Mouse (Mus musculus) frontal cortex, postnatal 14 days (tissue): ENCODE data around the gene Dnaja4.

ENCODE experiments used
- DNase-seq, 2 experiments: peaks; one replicate each; pipeline ENCODE4 v3.0.0; 2022; ENCODE audit warnings: low spot score in 2 of 2

Dnaja4 gene

GRCm38 (mm10) chr9:54751684-54752083, 53.0 kb downstream of the Dnaja4 start:
- no peak for DNase-seq

DNA sequence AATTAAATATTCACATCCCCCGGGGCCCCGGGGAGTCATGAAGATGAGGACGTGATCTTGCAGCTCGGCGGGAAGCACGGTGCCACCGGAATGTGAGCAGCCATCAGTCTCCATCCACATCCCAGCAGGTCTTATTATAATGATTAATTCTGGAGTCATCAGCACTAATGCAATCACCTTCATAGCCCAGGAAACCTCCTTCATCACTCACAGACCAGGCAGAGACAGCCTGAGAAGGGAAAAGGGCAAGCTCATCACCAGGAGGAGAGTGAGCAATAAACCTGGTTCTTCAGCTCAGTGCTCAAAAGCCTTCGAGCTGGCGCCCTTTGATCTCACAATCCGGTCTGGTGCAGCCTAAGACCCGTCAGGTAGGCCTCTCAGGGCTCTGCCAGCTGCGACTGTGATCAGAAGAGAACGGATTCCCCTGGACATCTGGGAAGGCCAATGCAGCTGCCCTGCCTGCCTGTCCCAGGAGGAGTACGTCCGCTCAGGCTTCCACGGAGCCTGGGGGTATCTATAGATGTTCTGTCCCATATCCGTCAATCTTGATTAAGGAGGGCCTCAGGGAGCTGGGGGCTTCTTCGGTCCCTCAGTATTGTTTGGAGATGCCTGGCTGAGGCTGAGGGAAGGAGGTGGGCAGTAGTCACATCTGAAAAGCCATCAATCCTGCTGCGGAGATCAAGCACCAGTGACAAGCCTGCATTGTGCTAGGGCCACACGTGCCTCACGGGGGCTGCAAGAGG, 53.7 kb downstream of the Dnaja4 start:
- DNase-seq: no peak

DNA sequence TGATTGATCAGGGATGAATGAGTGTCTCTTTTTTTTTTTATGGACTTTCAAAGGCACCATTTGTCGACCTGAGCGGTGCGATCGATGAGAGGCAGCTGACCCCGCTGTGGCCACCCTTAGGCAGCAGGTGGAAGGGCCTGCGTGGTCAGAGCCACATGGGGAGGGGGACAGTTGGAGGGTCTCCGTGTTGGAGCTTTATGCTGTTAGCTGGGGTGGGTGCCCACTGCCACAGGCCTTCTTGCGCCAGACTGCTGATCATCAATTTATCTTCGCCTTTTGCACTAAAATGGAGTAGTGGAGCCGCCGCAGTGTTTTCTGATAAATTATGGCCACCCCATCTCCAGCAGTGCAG, 54.2 kb downstream of the Dnaja4 start:
- no peak for DNase-seq

- DNase-seq: no peak
Observed at GRCm38 (mm10) chr9:54759592-54759991, 60.9 kb downstream of the Dnaja4 start.

DNA sequence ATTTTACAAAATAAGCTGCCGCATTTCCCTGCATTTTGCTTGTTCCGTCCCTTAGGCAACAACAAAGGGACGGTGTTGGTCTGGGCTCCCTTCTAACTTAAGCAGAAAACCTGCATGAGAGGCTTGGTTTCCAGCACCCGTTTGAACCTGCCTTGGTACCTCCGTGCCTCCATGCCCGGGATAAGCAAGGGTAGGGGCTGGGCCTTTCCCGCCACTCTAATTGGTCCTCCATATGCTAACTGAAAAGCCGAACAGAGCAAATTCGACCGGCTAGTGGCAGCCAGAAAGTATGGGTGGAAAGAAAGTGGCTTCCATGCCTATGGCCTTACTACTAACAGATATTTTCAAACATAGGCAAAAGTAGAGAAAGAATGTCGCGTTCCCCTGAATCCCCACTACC, 65.4 kb downstream of the Dnaja4 start:
- no peak for DNase-seq

- no peak for DNase-seq
Observed at GRCm38 (mm10) chr9:54764561-54765217, 66.0 kb downstream of the Dnaja4 start, which contains the start of gene Crabp1. Gene Crabp1, plus strand, starts transcription at chr9:54764748.

DNA sequence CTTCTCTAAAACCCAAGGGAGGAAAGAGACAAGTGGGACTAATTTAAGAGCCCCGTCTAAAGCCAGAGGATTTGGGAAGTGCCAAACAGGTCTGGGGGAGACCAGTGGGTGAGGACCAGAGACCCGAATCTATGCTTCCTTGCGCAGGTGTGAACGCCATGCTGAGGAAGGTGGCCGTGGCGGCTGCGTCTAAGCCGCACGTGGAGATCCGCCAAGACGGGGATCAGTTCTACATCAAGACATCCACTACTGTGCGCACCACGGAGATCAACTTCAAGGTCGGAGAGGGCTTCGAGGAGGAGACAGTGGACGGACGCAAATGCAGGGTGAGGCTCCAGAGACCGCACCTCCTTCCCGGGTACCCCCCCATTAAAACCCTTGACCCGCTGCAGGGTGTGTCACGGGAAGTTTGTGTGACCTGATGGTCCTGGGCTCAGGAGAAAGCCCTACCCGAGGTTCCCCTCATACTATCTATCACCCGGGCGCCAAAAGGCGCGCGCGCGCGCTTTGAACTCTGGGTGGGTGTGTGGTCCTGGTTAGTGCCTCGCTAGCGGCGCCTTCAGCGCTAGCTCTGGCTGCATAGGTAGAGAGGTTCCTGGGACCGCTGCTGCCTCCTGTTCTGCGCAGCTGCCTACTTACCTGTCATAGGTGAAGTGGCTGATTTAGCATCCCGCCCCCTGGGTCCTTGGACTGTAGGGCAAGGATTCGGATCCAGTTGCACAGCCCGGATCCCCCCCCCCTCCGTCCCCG, 66.8 kb downstream of the Dnaja4 start:
- no peak for DNase-seq
